Mouse (Mus musculus) T-helper 1 cell (primary cell): ENCODE data around the gene Gstp3.
"Not testable (repeated sequence)": the region's sequence is repeated elsewhere in the genome, so short reads cannot be mapped to it uniquely, and the experiment has no call there.

Source experiments
- in situ Hi-C: fragments of 300-600 bp; cut with MboI, MseI; formaldehyde crosslinking; loops from one replicate; pipeline ENCODE4 v1.15.1; 2025; ENCODE audit warnings: high pct_unique_total_duplicates

Gstp3 gene

GRCm38 (mm10) chr19:4090446-4090845, 31.1 kb upstream of the Gstp3 start:
- in situ Hi-C loops, result no loop called here

GRCm38 (mm10) chr19:4089128-4089527, 29.8 kb upstream of the Gstp3 start:
- in situ Hi-C loops, result loop anchor here (5.0 kb wide), 1 partner anchor 72 kb away; no protein-coding TSS in a partner anchor

- in situ Hi-C loops, result loop anchor here (5.0 kb wide), 1 partner anchor 71 kb away; no protein-coding TSS in a partner anchor
Measured at GRCm38 (mm10) chr19:4088146-4088545, 28.8 kb upstream of the Gstp3 start.

- in situ Hi-C loops, result loop anchor here (5.0 kb wide), 1 partner anchor 70 kb away; no protein-coding TSS in a partner anchor
Measured at GRCm38 (mm10) chr19:4087090-4087489, 27.7 kb upstream of the Gstp3 start.

- in situ Hi-C loops, result loop anchor here (5.0 kb wide), 1 partner anchor 69 kb away; no protein-coding TSS in a partner anchor
Measured at GRCm38 (mm10) chr19:4086156-4086555, 26.8 kb upstream of the Gstp3 start.

GRCm38 (mm10) chr19:4084984-4085383, 25.6 kb upstream of the Gstp3 start:
- in situ Hi-C loops, result loop anchor here (5.0 kb wide), 1 partner anchor 68 kb away; no protein-coding TSS in a partner anchor

- in situ Hi-C loops, result no loop called here
Measured at GRCm38 (mm10) chr19:4083826-4084225, 24.5 kb upstream of the Gstp3 start.

- in situ Hi-C loops, result no loop called here
Measured at GRCm38 (mm10) chr19:4083316-4083715, 23.9 kb upstream of the Gstp3 start.

GRCm38 (mm10) chr19:4082219-4082965, 23.0 kb upstream of the Gstp3 start:
- in situ Hi-C loops, result no loop called here

GRCm38 (mm10) chr19:4081394-4081793, 22.0 kb upstream of the Gstp3 start, which contains the start of gene Cabp2:
Gene Cabp2 (plus strand): TSS chr19:4081578.
- in situ Hi-C loops, result no loop called here

- in situ Hi-C loops, result no loop called here
Measured at GRCm38 (mm10) chr19:4080511-4081009, 21.2 kb upstream of the Gstp3 start.

GRCm38 (mm10) chr19:4079594-4079993, 20.2 kb upstream of the Gstp3 start:
- in situ Hi-C loops, result no loop called here

- in situ Hi-C loops, result no loop called here
Measured at GRCm38 (mm10) chr19:4075531-4075930, 16.2 kb upstream of the Gstp3 start.

GRCm38 (mm10) chr19:4072706-4073424, 13.5 kb upstream of the Gstp3 start:
- in situ Hi-C loops, result no loop called here

- in situ Hi-C loops, result no loop called here
Measured at GRCm38 (mm10) chr19:4071406-4071805, 12.0 kb upstream of the Gstp3 start.

- in situ Hi-C loops, result no loop called here
Measured at GRCm38 (mm10) chr19:4070756-4071155, 11.4 kb upstream of the Gstp3 start.

- in situ Hi-C loops, result no loop called here
Measured at GRCm38 (mm10) chr19:4070311-4070710, 10.9 kb upstream of the Gstp3 start.

GRCm38 (mm10) chr19:4068717-4069410, 9.5 kb upstream of the Gstp3 start:
- in situ Hi-C loops, result no loop called here

GRCm38 (mm10) chr19:4068242-4068641, 8.9 kb upstream of the Gstp3 start:
- in situ Hi-C loops, result not testable (repeated sequence)

GRCm38 (mm10) chr19:4066877-4067276, 7.5 kb upstream of the Gstp3 start:
- in situ Hi-C loops, result no loop called here

GRCm38 (mm10) chr19:4066280-4066679, 6.9 kb upstream of the Gstp3 start:
- in situ Hi-C loops, result no loop called here

- in situ Hi-C loops, result not testable (repeated sequence)
Measured at GRCm38 (mm10) chr19:4064501-4064900, 5.1 kb upstream of the Gstp3 start.
